Mouse (Mus musculus) liver, embryonic 11.5 days (tissue): ENCODE data around the gene Gpa33. TPM values are rescaled to one million over a fixed set of nuclear protein-coding genes. Genes with fewer than 3 reads are reported as not detected.
A peak's percentile ranks its signal among the peaks of the same experiment; 100 is the strongest.

Source experiments
- ATAC-seq: fragments of 200-750 bp; cut with Nextera tagmentation; replicated peaks from 2 replicates; pipeline ENCODE4 v1.8.0; 2017; ENCODE audit warnings: moderate number of reproducible peaks, mild to moderate bottlenecking, moderate TSS enrichment, moderate library complexity; ENCODE audit not compliant: low FRiP score
- DNase-seq: peaks from one replicate; pipeline ENCODE4 v3.0.0-alpha.2; 2017; ENCODE audit warnings: low spot score
- H3K27ac ChIP-seq: fragments of 300-500 bp; sonication (generic); 2 replicates; pipeline ENCODE4 v1.5.1; 2014; ENCODE audit warnings: mild to moderate bottlenecking, low read depth, low read length, control low read depth
- H3K27me3 ChIP-seq: fragments of 300-500 bp; sonication (generic); replicated peaks from 2 replicates; pipeline ENCODE4 v1.6.1; 2014; ENCODE audit warnings: low read length, mixed read lengths; ENCODE audit not compliant: control insufficient read depth, insufficient read depth
- H3K36me3 ChIP-seq: fragments of 300-500 bp; sonication (generic); 2 replicates; pipeline ENCODE4 v1.6.1; 2014; ENCODE audit warnings: mild to moderate bottlenecking, low read length, moderate library complexity, mixed read lengths; ENCODE audit not compliant: control insufficient read depth, insufficient read depth
- H3K4me1 ChIP-seq: fragments of 300-500 bp; sonication (generic); replicated peaks from 2 replicates; pipeline ENCODE4 v1.6.1; 2014; ENCODE audit warnings: low read length, mixed read lengths; ENCODE audit not compliant: control insufficient read depth, insufficient read depth
- H3K4me2 ChIP-seq: fragments of 300-500 bp; sonication (generic); 2 replicates; pipeline ENCODE4 v1.6.1; 2014; ENCODE audit warnings: mild to moderate bottlenecking, control low read depth, moderate library complexity
- H3K4me3 ChIP-seq: fragments of 300-500 bp; sonication (generic); 2 replicates; pipeline ENCODE4 v1.5.1; 2014; ENCODE audit warnings: low read depth, low read length, control low read depth
- H3K9ac ChIP-seq: fragments of 300-500 bp; sonication (generic); 2 replicates; pipeline ENCODE4 v1.6.1; 2014; ENCODE audit warnings: low read depth, low read length, control low read depth
- H3K9me3 ChIP-seq: fragments of 300-500 bp; sonication (generic); 2 replicates; pipeline ENCODE4 v1.6.1; 2016; ENCODE audit warnings: low read length, inconsistent platforms, mixed read lengths; ENCODE audit not compliant: control insufficient read depth
- WGBS: fragments of 180-500 bp; shearing (Covaris S2); extraction: QIAGEN DNeasy Blood & Tissue Kit; methylation state at CpG from one replicate; pipeline ENCODE4 v1.1.7; 2014; 5-methylcytosine and 5-hydroxymethylcytosine counted together
- polyA plus RNA-seq: library from polyadenylated mRNA; unstranded; fragments of >200 nt; fragmentation: Nextera tagmentation; extraction: Ambion mirVana; gene quantifications from 2 replicates; pipeline ENCODE4 v1.2.1, GENCODE M21; 2014

Gene Gpa33
- polyA plus RNA-seq, 1 experiment from 2014 or later, result not detected

DNA sequence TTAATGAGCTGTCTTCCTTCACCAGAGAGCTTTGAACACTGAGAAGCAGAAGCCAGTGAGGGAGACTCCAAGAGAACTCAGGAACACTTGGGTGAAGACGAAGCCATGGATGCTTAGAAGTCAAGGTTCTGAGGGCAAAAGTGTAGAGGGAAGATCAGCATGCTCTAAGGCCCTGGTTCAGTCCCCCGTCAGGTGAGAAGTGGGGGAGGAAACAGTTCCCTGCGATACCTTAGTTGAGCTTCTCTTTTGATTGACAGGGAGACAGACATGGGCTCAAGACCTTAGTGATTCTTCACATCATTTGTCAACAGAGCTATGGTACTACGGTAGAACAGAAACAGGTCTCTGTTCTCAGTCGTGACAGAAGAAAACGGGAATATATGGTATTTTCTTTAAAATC, 3.7 kb upstream of the Gpa33 start:
- ATAC-seq (no peak), DNase-seq (no peak)
- Histone ChIP-seq H3K27ac (no peak overlapping the region), H3K4me3 (no peak overlapping the region), H3K9me3 (no peaks in the 10 kb centered on the region), H3K4me1 (peaks cover 8% of the 10 kb centered on the region), H3K4me2 (no peak overlapping the region), H3K9ac (no peak overlapping the region), H3K27me3 (no peaks in the 10 kb centered on the region), H3K36me3 (no peaks in the 10 kb centered on the region)
- WGBS, result 87% methylated on average over 6 of the region's 6 CpGs

DNA sequence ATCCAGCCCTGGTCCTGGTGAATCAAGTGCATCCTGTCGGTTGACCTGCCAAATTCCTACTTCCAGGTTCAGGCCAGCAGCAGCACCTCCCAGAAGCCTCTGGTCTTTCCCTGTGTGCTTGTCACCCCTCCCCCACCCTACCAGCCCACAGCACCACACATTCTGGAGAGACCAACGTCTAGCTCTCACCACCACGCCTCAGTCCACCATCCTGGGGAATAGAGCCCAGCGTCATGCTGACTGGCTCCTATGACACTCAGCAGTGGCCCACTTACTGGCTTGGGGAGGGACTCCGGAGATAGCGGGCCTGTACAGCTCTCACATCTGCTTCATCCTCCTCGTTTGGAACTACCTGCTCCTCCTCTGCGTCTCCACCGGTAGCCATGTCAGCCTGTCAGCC, 3.2 kb upstream of the Gpa33 start:
- no peak for ATAC-seq
- Histone ChIP-seq H3K9ac (no peak overlapping the region), H3K36me3 (no peaks in the 10 kb centered on the region), H3K27me3 (no peaks in the 10 kb centered on the region), H3K4me2 (no peak overlapping the region), H3K4me3 (no peak overlapping the region), H3K4me1 (peaks cover 8% of the 10 kb centered on the region), H3K9me3 (no peaks in the 10 kb centered on the region), H3K27ac (no peak overlapping the region)
- DNase-seq, result no peak
- 50% methylated on average over 9 of the region's 9 CpGs for WGBS

GRCm38 (mm10) chr1:166127719-166128118, 2.3 kb upstream of the Gpa33 start, which contains the start of gene Dusp27:
Gene Dusp27, minus strand, starts transcription at chr1:166127922.
- peaks cover 10% of the 10 kb centered on the region for H3K4me1 ChIP-seq
- DNase-seq (no peak), ATAC-seq (no peak)
- no peaks in the 10 kb centered on the region for H3K36me3 ChIP-seq
- no peaks in the 10 kb centered on the region for H3K9me3 ChIP-seq
- no peak within 1 kb of the TSS for H3K27ac ChIP-seq
- WGBS, result 44% methylated on average over 4 of the region's 4 CpGs
- no peak within 1 kb of the TSS for H3K9ac ChIP-seq
- no peak within 1 kb of the TSS; the same call in 1 of the 2 replicates for H3K4me2 ChIP-seq
- H3K27me3 ChIP-seq, result no peaks in the 10 kb centered on the region
- no peak within 1 kb of the TSS for H3K4me3 ChIP-seq

DNA sequence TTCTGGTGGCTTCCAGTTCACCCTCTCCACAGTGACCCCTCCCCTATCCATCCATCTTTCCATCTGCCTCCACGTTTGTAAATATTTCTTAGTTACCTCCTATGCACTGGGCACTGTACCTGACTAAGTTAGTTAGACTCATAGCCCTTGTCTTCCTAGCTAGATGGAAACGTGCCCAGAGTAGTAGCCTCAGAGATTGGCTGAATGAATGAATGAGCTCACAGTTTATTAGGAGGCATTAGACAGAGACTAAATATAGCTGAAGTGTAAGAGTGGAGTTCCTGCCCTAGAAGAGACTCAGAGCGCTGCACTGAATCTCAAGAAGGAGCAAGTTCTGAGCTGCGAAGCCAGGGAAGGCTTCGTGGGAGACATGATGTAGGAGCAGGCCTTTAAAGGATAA, 1.5 kb upstream of the Gpa33 start:
- H3K36me3 ChIP-seq, result no peaks in the 10 kb centered on the region
- ATAC-seq (no peak), DNase-seq (no peak)
- no peak overlapping the region for H3K4me2 ChIP-seq
- peaks cover 10% of the 10 kb centered on the region for H3K4me1 ChIP-seq
- H3K4me3 ChIP-seq, result no peak overlapping the region
- no peak overlapping the region for H3K27ac ChIP-seq
- H3K9ac ChIP-seq, result no peak overlapping the region
- no peaks in the 10 kb centered on the region for H3K9me3 ChIP-seq
- H3K27me3 ChIP-seq, result no peaks in the 10 kb centered on the region
- 87% methylated on average over 5 of the region's 5 CpGs for WGBS

DNA sequence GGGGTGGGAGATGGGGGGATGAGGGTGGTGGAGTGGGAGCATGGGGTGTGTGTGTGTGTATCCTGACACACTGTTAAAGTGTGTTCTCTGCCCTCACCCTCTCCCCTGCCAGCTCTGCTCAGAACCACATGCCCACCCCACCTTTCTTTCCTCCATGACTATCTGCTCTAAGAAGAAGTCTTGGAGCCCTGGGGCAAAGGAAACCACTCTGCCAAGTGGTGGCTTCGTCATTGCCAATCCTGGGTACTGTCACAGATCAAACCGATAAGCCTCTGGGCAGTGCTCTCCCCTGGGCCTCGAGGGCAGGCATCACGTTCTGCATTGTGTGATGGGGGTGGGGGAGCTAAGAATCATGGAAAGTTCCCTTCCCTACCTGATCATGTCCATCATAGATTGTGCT, 2.3 kb downstream of the Gpa33 start:
- no peak overlapping the region for H3K4me3 ChIP-seq
- H3K9me3 ChIP-seq, result no peaks in the 10 kb centered on the region
- no peak overlapping the region for H3K4me2 ChIP-seq
- no peak overlapping the region for H3K27ac ChIP-seq
- H3K27me3 ChIP-seq, result no peaks in the 10 kb centered on the region
- WGBS, result 29% methylated on average over 4 of the region's 4 CpGs
- DNase-seq (no peak), ATAC-seq (no peak)
- H3K36me3 ChIP-seq, result no peaks in the 10 kb centered on the region
- H3K4me1 ChIP-seq, result peaks cover 6% of the 10 kb centered on the region
- H3K9ac ChIP-seq, result no peak overlapping the region

DNA sequence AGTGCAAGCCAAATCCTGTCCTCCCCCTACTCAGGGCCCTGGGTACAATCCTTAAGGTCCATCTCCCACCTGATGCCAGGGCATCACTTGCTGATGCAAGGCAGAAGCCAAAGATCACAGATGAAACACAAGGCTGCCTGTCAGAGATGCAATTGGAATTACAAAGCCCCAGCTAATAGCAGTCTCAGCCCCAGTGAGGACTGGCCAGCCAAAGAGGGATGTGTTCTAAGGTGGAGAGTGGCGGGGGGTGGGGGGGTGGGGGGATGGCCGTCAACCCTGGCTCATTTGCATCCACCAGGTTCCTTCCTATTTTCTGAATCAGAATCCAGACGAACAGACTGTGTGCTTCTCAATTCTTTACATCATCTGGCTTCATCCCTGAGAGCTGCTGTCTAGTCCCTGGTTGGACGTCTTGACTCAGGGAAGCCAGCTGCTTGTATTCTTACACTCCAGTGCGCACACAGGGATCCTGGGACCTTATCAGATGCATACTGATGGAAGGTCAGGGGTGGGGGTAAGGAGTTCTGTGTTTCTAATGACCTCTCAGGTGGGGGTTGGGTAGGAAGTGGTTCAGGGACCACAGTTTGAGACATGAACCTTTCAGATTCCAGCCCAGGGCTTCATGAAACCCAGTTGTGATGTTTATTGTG, 5.2 kb downstream of the Gpa33 start:
- 40% methylated on average over 5 of the region's 5 CpGs for WGBS
- no peaks in the 10 kb centered on the region for H3K27me3 ChIP-seq
- no peak overlapping the region for H3K27ac ChIP-seq
- H3K4me3 ChIP-seq, result no peak overlapping the region
- H3K9me3 ChIP-seq, result no peaks in the 10 kb centered on the region
- DNase-seq (no peak), ATAC-seq (no peak)
- no peak overlapping the region for H3K9ac ChIP-seq
- no peaks in the 10 kb centered on the region for H3K36me3 ChIP-seq
- H3K4me2 ChIP-seq, result no peak overlapping the region
- peaks cover 10% of the 10 kb centered on the region for H3K4me1 ChIP-seq

GRCm38 (mm10) chr1:166137244-166137938, 7.4 kb downstream of the Gpa33 start:
- ATAC-seq, result peak; percentile 22; the same call in 1 of the 2 replicates
- no peaks in the 10 kb centered on the region for H3K36me3 ChIP-seq
- no peaks in the 10 kb centered on the region for H3K27me3 ChIP-seq
- no peak overlapping the region for H3K27ac ChIP-seq
- H3K4me3 ChIP-seq, result no peak overlapping the region
- no peak overlapping the region; the same call in 1 of the 2 replicates for H3K4me2 ChIP-seq
- 0 out of 2 replicates have a peak overlapping the region, but pooled peaks have one; percentile 6 for H3K9ac ChIP-seq
- H3K9me3 ChIP-seq, result no peaks in the 10 kb centered on the region
- peaks cover 8% of the 10 kb centered on the region for H3K4me1 ChIP-seq
- no peak for DNase-seq
- 50% methylated on average over 7 of the region's 7 CpGs for WGBS

DNA sequence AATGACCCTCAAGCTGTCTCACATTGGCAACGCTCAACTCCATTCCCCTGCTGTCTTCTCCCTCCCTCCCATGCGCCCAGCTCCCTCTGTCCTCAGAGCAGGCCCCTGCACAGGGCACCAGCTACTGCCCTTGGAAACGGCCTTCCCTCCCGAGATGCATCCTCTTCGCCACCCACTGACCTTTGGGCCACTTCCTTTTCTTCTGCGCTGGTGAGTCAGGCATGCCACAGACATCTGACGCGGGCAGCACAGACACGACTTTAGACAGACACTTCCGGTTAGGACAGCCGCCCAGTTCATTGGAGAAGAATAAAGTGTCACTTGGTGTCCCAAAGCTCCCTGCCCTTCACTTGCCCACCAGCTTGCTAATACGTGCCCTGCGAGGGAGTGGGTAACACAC, 8.1 kb downstream of the Gpa33 start:
- no peak overlapping the region for H3K4me3 ChIP-seq
- DNase-seq (no peak), ATAC-seq (peak; percentile 26; the same call in 1 of the 2 replicates)
- H3K27ac ChIP-seq, result no peak overlapping the region
- no peaks in the 10 kb centered on the region for H3K36me3 ChIP-seq
- H3K4me1 ChIP-seq, result peaks cover 8% of the 10 kb centered on the region
- H3K4me2 ChIP-seq, result peak overlapping the region; percentile 21; the same call in 1 of the 2 replicates
- H3K27me3 ChIP-seq, result no peaks in the 10 kb centered on the region
- 40% methylated on average over 13 of the region's 13 CpGs for WGBS
- 0 out of 2 replicates have a peak overlapping the region, but pooled peaks have one; percentile 6 for H3K9ac ChIP-seq
- no peaks in the 10 kb centered on the region for H3K9me3 ChIP-seq

DNA sequence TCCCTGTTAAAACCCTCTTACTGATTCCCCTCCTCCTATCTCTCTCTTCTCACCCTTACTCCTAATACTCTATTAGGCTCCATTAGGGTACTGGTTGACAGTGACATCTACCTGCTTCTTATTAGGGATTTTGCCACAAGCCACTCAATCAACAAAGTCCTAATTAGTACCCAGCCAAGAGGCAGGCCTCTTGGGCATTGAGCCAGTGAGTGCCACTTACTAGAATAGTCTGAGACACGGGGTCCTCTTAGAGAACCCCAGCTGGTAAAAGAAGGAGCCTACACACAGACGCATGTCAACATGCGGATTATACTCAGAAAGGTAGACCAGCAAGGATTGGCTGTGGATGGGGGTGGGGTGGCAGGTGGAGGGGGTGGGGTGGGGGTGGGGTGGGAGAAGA, 9.1 kb downstream of the Gpa33 start:
- Histone ChIP-seq H3K4me2 (no peak overlapping the region), H3K4me1 (peaks cover 8% of the 10 kb centered on the region), H3K9ac (no peak overlapping the region), H3K27me3 (no peaks in the 10 kb centered on the region), H3K36me3 (no peaks in the 10 kb centered on the region), H3K4me3 (no peak overlapping the region), H3K9me3 (no peaks in the 10 kb centered on the region), H3K27ac (no peak overlapping the region)
- no peak for ATAC-seq
- no peak for DNase-seq
- WGBS, result 80% methylated on average over 3 of the region's 3 CpGs
